In genomic region chr5:118294865-118295258, GRCm38 (mm10) we compare ENCODE assay signal across 10 mouse cellular contexts. TPM values are rescaled to one million over a fixed set of nuclear protein-coding genes. Genes with fewer than 3 reads are reported as not detected.
DNase-seq lines count a peak whose midpoint lies in the region; ATAC-seq and TF ChIP-seq lines count a peak whose summit lies in the region.
"Had no signal": no experiment of that assay in that cellular context is flagged by ENCODE, and none has a peak within 500 bp of the region (broad histone marks: within the 10 kb centered on the region; RNA-seq: fewer than 3 reads in every experiment).

No protein-coding gene starts in this region.

- H3K27ac ChIP-seq in left cerebral cortex, adult 2 months: peak overlapping the region; percentile 32; the same call in 1 of the 2 replicates
- peak overlapping the region; percentile 92 for H3K27ac ChIP-seq in embryonic facial prominence, embryonic 15.5 days (replicated peaks)
- H3K27ac ChIP-seq in hindbrain, embryonic 14.5 days: peak overlapping the region; percentile 52; the same call in 1 of the 2 replicates

- peak overlapping the region; percentile 42 for H3K4me2 ChIP-seq in embryonic facial prominence, embryonic 15.5 days (replicated peaks)
- H3K4me2 ChIP-seq in hindbrain, embryonic 14.5 days (replicated peaks): no peak overlapping the region
- peak overlapping the region; percentile 90 for H3K4me2 ChIP-seq in myocyte (ENCODE audit: low read depth)

- H3K9me3 ChIP-seq in embryonic facial prominence, embryonic 15.5 days (replicated peaks): no peaks in the 10 kb centered on the region
- no peaks in the 10 kb centered on the region for H3K9me3 ChIP-seq in hindbrain, embryonic 14.5 days (ENCODE audit: control insufficient read depth, low read length)

- no peak overlapping the region for H3K4me3 ChIP-seq in left cerebral cortex, adult 2 months
- no peak overlapping the region for H3K4me3 ChIP-seq in embryonic facial prominence, embryonic 15.5 days (replicated peaks)
- no peak overlapping the region for H3K4me3 ChIP-seq in hindbrain, embryonic 14.5 days (replicated peaks; ENCODE audit: low read length)
- peak overlapping the region; percentile 17 for H3K4me3 ChIP-seq in myocyte
- H3K4me3 ChIP-seq: erythroblast, embryonic 14.5 days had no signal

- H3K79me2 ChIP-seq in myocyte (ENCODE audit: control insufficient read depth, insufficient read depth): no peaks in the 10 kb centered on the region

- WGBS in embryonic facial prominence, embryonic 15.5 days: 71% methylated on average over 7 of the region's 7 CpGs
- 91% methylated on average over 7 of the region's 7 CpGs for WGBS in hindbrain, embryonic 14.5 days

- H3K4me1 ChIP-seq in embryonic facial prominence, embryonic 15.5 days: peaks cover 47% of the 10 kb centered on the region
- peaks cover 18% of the 10 kb centered on the region; the same call in 1 of the 2 replicates for H3K4me1 ChIP-seq in hindbrain, embryonic 14.5 days (replicated peaks; ENCODE audit: control insufficient read depth, insufficient read depth, low read length)

- H3K36me3 ChIP-seq in embryonic facial prominence, embryonic 15.5 days: no peaks in the 10 kb centered on the region
- H3K36me3 ChIP-seq in hindbrain, embryonic 14.5 days (replicated peaks; ENCODE audit: control insufficient read depth, insufficient read depth): no peaks in the 10 kb centered on the region
- H3K36me3 ChIP-seq in myocyte (ENCODE audit: control insufficient read depth, insufficient read depth): no peaks in the 10 kb centered on the region

- intact Hi-C loops in left cerebral cortex, adult 2 months (cut with DNase I): no loop called here
- intact Hi-C loops in left cerebral cortex, postnatal 10 days (cut with DNase I): no loop called here
- intact Hi-C loops in gastrocnemius, postnatal 36 days (cut with DNase I): no loop called here

- no peak overlapping the region for H3K9ac ChIP-seq in embryonic facial prominence, embryonic 15.5 days
- H3K9ac ChIP-seq in hindbrain, embryonic 14.5 days: no peak overlapping the region

- H3ac ChIP-seq in myocyte (ENCODE audit: control insufficient read depth, insufficient read length): no peak overlapping the region

- DNase-seq in left cerebral cortex, adult 2 months (ENCODE audit: extremely low spot score in 1 of 2, low spot score in 2 of 2): no peak
- DNase-seq in left cerebral cortex, postnatal 10 days (ENCODE audit: extremely low spot score in 1 of 2, low spot score in 2 of 2): no peak
- no peak for DNase-seq in hindbrain, embryonic 14.5 days (ENCODE audit: low spot score)
- DNase-seq in cerebellum, postnatal 4 days (ENCODE audit: low spot score in 2 of 2): no peak
- no peak for DNase-seq in gastrocnemius, postnatal 36 days
- DNase-seq: kidney, adult 9 months had no signal

- ATAC-seq in embryonic facial prominence, embryonic 15.5 days (ENCODE audit: insufficient number of reproducible peaks, low FRiP score, low TSS enrichment, low read depth): no peak
- no peak for ATAC-seq in hindbrain, embryonic 14.5 days (ENCODE audit: low FRiP score)
- no peak for ATAC-seq in inflammation-experienced regulatory T-cells, adult 6 months

- no peak; the same call in 1 of the 2 replicates for TF ChIP-seq CTCF in left cerebral cortex, adult 2 months (IDR thresholded peaks at IDR 0.05)

- no peaks in the 10 kb centered on the region for H3K27me3 ChIP-seq in embryonic facial prominence, embryonic 15.5 days
- H3K27me3 ChIP-seq in hindbrain, embryonic 14.5 days (ENCODE audit: control insufficient read depth, insufficient read depth, low read length): no peaks in the 10 kb centered on the region
- peaks cover 13% of the 10 kb centered on the region for H3K27me3 ChIP-seq in myocyte (ENCODE audit: control insufficient read depth, insufficient read depth, insufficient read length)

- no peak for TF ChIP-seq POLR2A in myocyte (IDR thresholded peaks at IDR 0.05; ENCODE audit: insufficient read length, low read depth)

TF ChIP-seq in myocyte, 11 proteins besides CTCF, POLR2A, EP300 and RAD21:
- TF ChIP-seq TCF3 (IDR thresholded peaks at IDR 0.05; ENCODE audit: insufficient read length, low read depth) (no peak), REST (IDR thresholded peaks at IDR 0.05; ENCODE audit: insufficient read depth, insufficient read length) (no peak), USF1 (IDR thresholded peaks at IDR 0.05; ENCODE audit: low read depth) (no peak), MYOD1 (IDR thresholded peaks at IDR 0.05; ENCODE audit: control insufficient read depth in 1 of 3, insufficient read length in 2 of 3, low read depth in 2 of 3) (no peak), CEBPB (IDR thresholded peaks at IDR 0.05; ENCODE audit: insufficient read depth, poor library complexity, severe bottlenecking) (peak; percentile 92), POLR2AphosphoS2 (IDR thresholded peaks at IDR 0.05; ENCODE audit: insufficient read length, low read depth) (no peak)

RNA-seq across cellular contexts. Expression of gene 2410131K14Rik, which starts 49.8 kb away (rescaled TPM):
- total RNA-seq in left cerebral cortex, adult 2 months (2021): 10 to 100 TPM; 13.3 to 14.9 TPM
- 10 to 100 TPM; 18.6 to 19.3 TPM for total RNA-seq in left cerebral cortex, postnatal 10 days (2021)
- polyA plus RNA-seq in embryonic facial prominence, embryonic 15.5 days (2015; fragmentation: Nextera tagmentation; extraction: Ambion mirVana): 9.5 and 10.6 TPM in 2 replicates
- polyA plus RNA-seq in hindbrain, embryonic 14.5 days (2014; fragmentation: Nextera tagmentation; extraction: Ambion mirVana): 16.4 and 17.2 TPM in 2 replicates
- 5.7 TPM for polyA plus RNA-seq in myocyte (2012; fragmentation: generic; extraction: Trizol)
- 1 to 10 TPM; 2.7 to 3.7 (median 3.1) TPM for polyA plus RNA-seq in inflammation-experienced regulatory T-cells, adult 6 months (2017; shearing (Covaris generic))
- 1 to 10 TPM; 3.4 to 4.0 TPM for total RNA-seq in gastrocnemius, postnatal 36 days (2021)
- polyA plus RNA-seq: erythroblast, embryonic 14.5 days had no signal

RNA-seq across cellular contexts. Expression of gene Rnft2, which starts 49.9 kb away (rescaled TPM):
- 10 to 100 TPM; 65.1 to 78.8 TPM for total RNA-seq in left cerebral cortex, adult 2 months (2021)
- 100 to 1,000 TPM; 104 to 105 TPM for total RNA-seq in left cerebral cortex, postnatal 10 days (2021)
- 3.5 and 4.3 TPM in 2 replicates for polyA plus RNA-seq in embryonic facial prominence, embryonic 15.5 days (2015; fragmentation: Nextera tagmentation; extraction: Ambion mirVana)
- 12.6 and 13.0 TPM in 2 replicates for polyA plus RNA-seq in hindbrain, embryonic 14.5 days (2014; fragmentation: Nextera tagmentation; extraction: Ambion mirVana)
- 2.1 TPM for polyA plus RNA-seq in myocyte (2012; fragmentation: generic; extraction: Trizol)
- not detected for polyA plus RNA-seq in inflammation-experienced regulatory T-cells, adult 6 months (2017; shearing (Covaris generic))
- total RNA-seq in gastrocnemius, postnatal 36 days (2021): 1 to 10 TPM in 1 of 2 experiments, under 1 TPM in 1; 0.64 to 1.5 TPM
- polyA plus RNA-seq: erythroblast, embryonic 14.5 days had no signal

Comparison
In these comparisons a context has a peak if more than half of its experiments do, and no peak if none do; other contexts are left out.
1. H3K27ac ChIP-seq: peak in every context shown above with its lines; median percentile 92 in embryonic facial prominence, embryonic 15.5 days; 52 in hindbrain, embryonic 14.5 days; 32 in left cerebral cortex, adult 2 months.